Mouse (Mus musculus) cerebellum, adult 2 months (tissue): ENCODE measurements at regions not wholly inside any gene's neighbourhood (a gene's known extent, or its start where the extent isn't known, plus 50 kb on each side); places are given as distances from the start of the nearest gene placed in this dataset.
"Not testable (repeated sequence)": the region's sequence is repeated elsewhere in the genome, so short reads cannot be mapped to it uniquely, and the experiment has no call there.

Experiments
- DNase-seq, 2 experiments: peaks; one replicate each; pipeline ENCODE4 v3.0.0; 2021
- H3K27ac ChIP-seq: fragments of 200-500 bp; 2 replicates; pipeline ENCODE4 v1.5.1; 2012; ENCODE audit warnings: low read length, control low read depth, inconsistent platforms; ENCODE audit not compliant: insufficient read depth
- H3K27me3 ChIP-seq: fragments of 200-500 bp; 2 replicates; pipeline ENCODE4 v1.6.1; 2012; ENCODE audit warnings: inconsistent platforms, mild to moderate bottlenecking, low read length, moderate library complexity; ENCODE audit not compliant: control insufficient read depth, insufficient read depth
- H3K4me1 ChIP-seq: fragments of 200-500 bp; 2 replicates; pipeline ENCODE4 v1.6.1; 2011; ENCODE audit warnings: low read length; ENCODE audit not compliant: control insufficient read depth, insufficient read depth
- H3K4me3 ChIP-seq: fragments of 200-500 bp; replicated peaks from 2 replicates; pipeline ENCODE3; 2011; ENCODE audit warnings: mild to moderate bottlenecking, low read depth, low read length, control low read depth; ENCODE audit not compliant: insufficient read depth
- WGBS: fragments of 180-500 bp; shearing (Covaris S2); methylation state at CpG from one replicate; pipeline ENCODE4 v1.1.7; 2018; 5-methylcytosine and 5-hydroxymethylcytosine counted together

GRCm38 (mm10) chr12:115952325-115952724 is 95.2 kb upstream of the Zfp386 start:
- H3K4me3 ChIP-seq, DNase-seq, H3K4me1 ChIP-seq, H3K27ac ChIP-seq, H3K27me3 ChIP-seq: not testable (repeated sequence)
- 76% methylated on average over 3 of the region's 3 CpGs for WGBS

- not testable (repeated sequence) for H3K4me1 ChIP-seq, H3K27me3 ChIP-seq, DNase-seq, H3K27ac ChIP-seq, H3K4me3 ChIP-seq
- WGBS: 78% methylated on average over 2 of the region's 2 CpGs
Observed at GRCm38 (mm10) chr12:115955477-115956177, 91.9 kb upstream of the Zfp386 start.

DNA sequence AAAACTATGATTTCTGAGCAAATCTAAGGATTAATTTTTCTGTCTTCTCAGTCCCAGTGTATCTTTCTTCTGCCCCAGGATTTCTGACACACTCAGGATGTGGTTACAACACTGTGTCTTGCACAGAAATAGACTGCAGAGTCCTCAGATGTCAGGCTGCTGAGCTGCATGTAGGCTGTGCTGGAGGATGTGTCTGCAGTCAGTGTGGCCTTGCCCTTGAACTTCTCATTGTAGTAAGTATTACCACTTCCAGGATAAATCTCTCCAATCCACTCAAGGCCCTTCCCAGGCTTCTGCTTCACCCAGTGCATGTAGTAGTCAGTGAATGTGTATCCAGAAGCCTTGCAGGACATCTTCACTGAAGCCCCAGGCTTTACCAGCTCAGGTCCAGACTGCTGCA is 83.8 kb upstream of the Zfp386 start:
- H3K4me1 ChIP-seq, DNase-seq, H3K4me3 ChIP-seq, H3K27me3 ChIP-seq, H3K27ac ChIP-seq: not testable (repeated sequence)

DNA sequence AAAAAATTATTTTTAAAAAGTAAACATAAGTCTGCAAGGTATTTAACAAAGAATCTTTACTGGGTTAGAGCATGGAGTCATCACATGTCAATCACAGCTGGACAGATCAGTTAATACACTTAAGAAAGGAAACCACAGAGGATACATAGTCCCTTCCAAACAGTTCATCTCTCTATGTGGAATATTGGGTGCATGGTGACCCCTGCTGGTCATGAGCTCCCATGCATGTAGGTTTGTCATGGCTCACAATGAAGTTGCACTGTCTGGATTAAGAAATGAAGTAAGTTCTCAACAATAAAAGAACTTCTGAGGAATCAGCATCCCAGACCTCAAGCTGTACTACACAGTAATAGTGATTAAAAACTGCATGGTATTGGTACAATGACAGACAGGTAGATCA is 80.0 kb upstream of the Zfp386 start:
- not testable (repeated sequence) for DNase-seq, H3K27ac ChIP-seq, H3K4me3 ChIP-seq, H3K4me1 ChIP-seq, H3K27me3 ChIP-seq
